Mouse (Mus musculus): ENCODE data around the gene Slc8a1. TPM values are rescaled to one million over a fixed set of nuclear protein-coding genes. Genes with fewer than 3 reads are reported as not detected.

Slc8a1 gene
- total and polyA plus RNA-seq, 2 experiments from 2014 or later: 71.6 to 875 TPM

- peak; percentile 25; the same call in 1 of the 2 replicates for ATAC-seq (ENCODE audit: insufficient read depth, low read depth)
- Histone ChIP-seq H3K4me2 (ENCODE audit: low read depth, low read length) (no peak overlapping the region), H3K9me3 (replicated peaks; ENCODE audit: control insufficient read depth, low read length) (no peaks in the 10 kb centered on the region), H3K4me3 (ENCODE audit: low read depth, low read length) (no peak overlapping the region), H3K27ac (ENCODE audit: low read depth) (peak overlapping the region; percentile 21), H3K36me3 (replicated peaks; ENCODE audit: control insufficient read depth, insufficient read depth, low read length) (0 out of 2 replicates have a peak, but pooled peaks cover 3% of the 10 kb centered on the region), H3K4me1 (ENCODE audit: control insufficient read depth, insufficient read depth) (peaks cover 15% of the 10 kb centered on the region), H3K27me3 (ENCODE audit: control insufficient read depth, insufficient read depth, low read length) (no peaks in the 10 kb centered on the region), H3K9ac (replicated peaks; ENCODE audit: low read depth, low read length) (no peak overlapping the region)
- 35% methylated on average over 6 of the region's 6 CpGs for WGBS
- TF ChIP-seq CTCF (IDR thresholded peaks at IDR 0.05; ENCODE audit: low read depth): no peak
- no peak for TF ChIP-seq EP300 (IDR thresholded peaks at IDR 0.05; ENCODE audit: low read depth)
- no peak for DNase-seq (ENCODE audit: low spot score)
Observed at GRCm38 (mm10) chr17:81513368-81513958, 224.7 kb downstream of the Slc8a1 start.

GRCm38 (mm10) chr17:81505162-81505685 lies 233.0 kb downstream of the Slc8a1 start:
- Histone ChIP-seq H3K4me3 (ENCODE audit: low read depth, low read length) (no peak overlapping the region), H3K9me3 (replicated peaks; ENCODE audit: control insufficient read depth, low read length) (no peaks in the 10 kb centered on the region), H3K4me1 (ENCODE audit: control insufficient read depth, insufficient read depth) (peaks cover 28% of the 10 kb centered on the region), H3K27me3 (ENCODE audit: control insufficient read depth, insufficient read depth, low read length) (no peaks in the 10 kb centered on the region), H3K27ac (ENCODE audit: low read depth) (no peak overlapping the region), H3K36me3 (replicated peaks; ENCODE audit: control insufficient read depth, insufficient read depth, low read length) (peaks cover 7% of the 10 kb centered on the region), H3K4me2 (ENCODE audit: low read depth, low read length) (no peak overlapping the region), H3K9ac (replicated peaks; ENCODE audit: low read depth, low read length) (no peak overlapping the region)
- TF ChIP-seq CTCF (IDR thresholded peaks at IDR 0.05; ENCODE audit: low read depth) (no peak), EP300 (IDR thresholded peaks at IDR 0.05; ENCODE audit: low read depth) (no peak)
- DNase-seq (ENCODE audit: low spot score) (no peak), ATAC-seq (ENCODE audit: insufficient read depth, low read depth) (no peak)
- WGBS: 67% methylated on average over 5 of the region's 5 CpGs

- Histone ChIP-seq H3K36me3 (replicated peaks; ENCODE audit: control insufficient read depth, insufficient read depth, low read length) (peaks cover 7% of the 10 kb centered on the region), H3K9ac (replicated peaks; ENCODE audit: low read depth, low read length) (no peak overlapping the region), H3K27me3 (ENCODE audit: control insufficient read depth, insufficient read depth, low read length) (no peaks in the 10 kb centered on the region), H3K9me3 (replicated peaks; ENCODE audit: control insufficient read depth, low read length) (no peaks in the 10 kb centered on the region), H3K4me2 (ENCODE audit: low read depth, low read length) (no peak overlapping the region), H3K4me1 (ENCODE audit: control insufficient read depth, insufficient read depth) (peaks cover 29% of the 10 kb centered on the region), H3K4me3 (ENCODE audit: low read depth, low read length) (no peak overlapping the region), H3K27ac (ENCODE audit: low read depth) (no peak overlapping the region)
- 66% methylated on average over 2 of the region's 2 CpGs for WGBS
- ATAC-seq (ENCODE audit: insufficient read depth, low read depth) (no peak; the same call in 1 of the 2 replicates), DNase-seq (ENCODE audit: low spot score) (no peak)
- TF ChIP-seq EP300 (IDR thresholded peaks at IDR 0.05; ENCODE audit: low read depth) (no peak), CTCF (IDR thresholded peaks at IDR 0.05; ENCODE audit: low read depth) (no peak)
Observed at GRCm38 (mm10) chr17:81504040-81504439, 234.1 kb downstream of the Slc8a1 start.

GRCm38 (mm10) chr17:81502732-81503131 lies 235.4 kb downstream of the Slc8a1 start:
- no peak overlapping the region for H3K4me3 ChIP-seq (ENCODE audit: low read depth, low read length)
- H3K27me3 ChIP-seq (ENCODE audit: control insufficient read depth, insufficient read depth, low read length): no peaks in the 10 kb centered on the region
- H3K4me2 ChIP-seq (ENCODE audit: low read depth, low read length): no peak overlapping the region
- no peaks in the 10 kb centered on the region for H3K9me3 ChIP-seq (replicated peaks; ENCODE audit: control insufficient read depth, low read length)
- H3K4me1 ChIP-seq (ENCODE audit: control insufficient read depth, insufficient read depth): peaks cover 32% of the 10 kb centered on the region
- peaks cover 7% of the 10 kb centered on the region for H3K36me3 ChIP-seq (replicated peaks; ENCODE audit: control insufficient read depth, insufficient read depth, low read length)
- H3K9ac ChIP-seq (replicated peaks; ENCODE audit: low read depth, low read length): no peak overlapping the region
- no peak for ATAC-seq (ENCODE audit: insufficient read depth, low read depth)
- WGBS: 41% methylated on average over 3 of the region's 3 CpGs
- TF ChIP-seq CTCF (IDR thresholded peaks at IDR 0.05; ENCODE audit: low read depth) (no peak), EP300 (IDR thresholded peaks at IDR 0.05; ENCODE audit: low read depth) (no peak)
- DNase-seq (ENCODE audit: low spot score): no peak
- no peak overlapping the region for H3K27ac ChIP-seq (ENCODE audit: low read depth)

GRCm38 (mm10) chr17:81500686-81501407 lies 237.3 kb downstream of the Slc8a1 start:
- Histone ChIP-seq H3K4me1 (ENCODE audit: control insufficient read depth, insufficient read depth) (peaks cover 33% of the 10 kb centered on the region), H3K9me3 (replicated peaks; ENCODE audit: control insufficient read depth, low read length) (no peaks in the 10 kb centered on the region), H3K9ac (replicated peaks; ENCODE audit: low read depth, low read length) (no peak overlapping the region), H3K27me3 (ENCODE audit: control insufficient read depth, insufficient read depth, low read length) (no peaks in the 10 kb centered on the region), H3K4me2 (ENCODE audit: low read depth, low read length) (no peak overlapping the region), H3K4me3 (ENCODE audit: low read depth, low read length) (no peak overlapping the region), H3K36me3 (replicated peaks; ENCODE audit: control insufficient read depth, insufficient read depth, low read length) (peaks cover 7% of the 10 kb centered on the region), H3K27ac (ENCODE audit: low read depth) (peak overlapping the region; percentile 55)
- TF ChIP-seq CTCF (IDR thresholded peaks at IDR 0.05; ENCODE audit: low read depth) (no peak), EP300 (IDR thresholded peaks at IDR 0.05; ENCODE audit: low read depth) (no peak)
- ATAC-seq (ENCODE audit: insufficient read depth, low read depth): no peak
- WGBS: 76% methylated on average over 5 of the region's 5 CpGs
- no peak for DNase-seq (ENCODE audit: low spot score)

All from heart, postnatal 0 days (tissue).